Mouse (Mus musculus) olfactory bulb, adult 2 months (tissue): Measurements from ENCODE around the gene Gtf2a2.

ENCODE experiments used
- CTCF ChIP-seq: fragments of 200-500 bp; IDR thresholded peaks from 2 replicates; pipeline ENCODE4 v1.5.1; 2012; ENCODE audit warnings: low read depth, mild to moderate bottlenecking, low read length, moderate library complexity; ENCODE audit not compliant: insufficient read depth
- POLR2A ChIP-seq: fragments of 200-500 bp; IDR thresholded peaks from 2 replicates; pipeline ENCODE4 v1.6.1; 2012; ENCODE audit warnings: mild to moderate bottlenecking, low read depth, low read length, moderate library complexity; ENCODE audit not compliant: insufficient read depth

- no peak for TF ChIP-seq CTCF
- no peak for TF ChIP-seq POLR2A
Observed at GRCm38 (mm10) chr9:70039597-70040385, 27.4 kb downstream of the Gtf2a2 start.
